Mouse (Mus musculus) megakaryocyte, embryonic 14.5 days (primary cell): ENCODE measurements around the gene Armc2. TPM values are rescaled to one million over a fixed set of nuclear protein-coding genes. Genes with fewer than 3 reads are reported as not detected.

Experiments used
- H3K27me3 ChIP-seq: replicated peaks from 2 replicates; pipeline ENCODE3; 2012; ENCODE audit warnings: inconsistent platforms
- H3K36me3 ChIP-seq: replicated peaks from 2 replicates; pipeline ENCODE3; 2012; ENCODE audit warnings: low read length, inconsistent platforms, mixed read lengths
- H3K4me1 ChIP-seq: 2 replicates; pipeline ENCODE4 v1.6.1; 2012; ENCODE audit warnings: inconsistent platforms
- H3K4me3 ChIP-seq: replicated peaks from 2 replicates; pipeline ENCODE3; 2012; ENCODE audit warnings: moderate library complexity, mild to moderate bottlenecking, inconsistent platforms
- H3K9me3 ChIP-seq: 2 replicates; pipeline ENCODE4 v1.6.1; 2012; ENCODE audit warnings: inconsistent platforms
- FLI1 ChIP-seq: IDR thresholded peaks from 2 replicates; pipeline ENCODE4 v1.6.1; 2012; ENCODE audit warnings: low read length, inconsistent platforms, mixed read lengths
- GATA1 ChIP-seq: IDR thresholded peaks from 3 replicates; pipeline ENCODE4 v1.6.1; 2012; ENCODE audit warnings: mixed read lengths, low read length, inconsistent platforms, borderline replicate concordance
- polyA plus RNA-seq: library from polyadenylated mRNA; stranded (reverse); fragments of >175 nt; gene quantifications from 2 replicates; pipeline ENCODE4 v1.2.3, GENCODE M21; 2012; ENCODE audit warnings: low replicate concordance; ENCODE audit not compliant: insufficient read depth

Gene Armc2
- 0.22 and 0.34 TPM in 2 replicates for polyA plus RNA-seq

GRCm38 (mm10) chr10:42018016-42018949, at the start of gene Armc2:
Armc2 (minus strand) TSS chr10:42018442.
- peaks cover 17% of the 10 kb centered on the region for H3K27me3 ChIP-seq
- no peaks in the 10 kb centered on the region for H3K36me3 ChIP-seq
- no peak for TF ChIP-seq GATA1
- no peak for TF ChIP-seq FLI1
- H3K4me1 ChIP-seq, result peaks cover 16% of the 10 kb centered on the region
- peak within 1 kb of the TSS; percentile 93 for H3K4me3 ChIP-seq
- H3K9me3 ChIP-seq, result no peaks in the 10 kb centered on the region

- Histone ChIP-seq H3K9me3 (peaks cover 7% of the 10 kb centered on the region; the same call in 1 of the 2 replicates), H3K36me3 (peaks cover 20% of the 10 kb centered on the region), H3K4me3 (no peak overlapping the region), H3K27me3 (no peaks in the 10 kb centered on the region), H3K4me1 (peaks cover 62% of the 10 kb centered on the region)
- TF ChIP-seq GATA1 (no peak), FLI1 (no peak)
These were observed 46.2 kb upstream of the Armc2 start for GRCm38 (mm10) chr10:42064446-42064845.

- Histone ChIP-seq H3K9me3 (peaks cover 8% of the 10 kb centered on the region; the same call in 1 of the 2 replicates), H3K4me3 (peak overlapping the region; percentile 80), H3K36me3 (peaks cover 18% of the 10 kb centered on the region), H3K27me3 (no peaks in the 10 kb centered on the region), H3K4me1 (peaks cover 69% of the 10 kb centered on the region)
- no peak for TF ChIP-seq FLI1
- TF ChIP-seq GATA1, result no peak
These were observed 41.3 kb upstream of the Armc2 start for GRCm38 (mm10) chr10:42059522-42059921.

- Histone ChIP-seq H3K9me3 (peaks cover 8% of the 10 kb centered on the region; the same call in 1 of the 2 replicates), H3K4me1 (peaks cover 63% of the 10 kb centered on the region), H3K27me3 (no peaks in the 10 kb centered on the region), H3K36me3 (peaks cover 18% of the 10 kb centered on the region), H3K4me3 (peak overlapping the region; percentile 85)
- TF ChIP-seq GATA1, result no peak
- no peak for TF ChIP-seq FLI1
These were observed 39.5 kb upstream of the Armc2 start for GRCm38 (mm10) chr10:42057746-42058145.

GRCm38 (mm10) chr10:42057231-42057601, 39.0 kb upstream of the Armc2 start:
- Histone ChIP-seq H3K9me3 (peaks cover 8% of the 10 kb centered on the region; the same call in 1 of the 2 replicates), H3K4me3 (peak overlapping the region; percentile 85), H3K36me3 (peaks cover 18% of the 10 kb centered on the region), H3K4me1 (peaks cover 64% of the 10 kb centered on the region), H3K27me3 (no peaks in the 10 kb centered on the region)
- TF ChIP-seq FLI1 (peak; percentile 54; the same call in 1 of the 2 replicates), GATA1 (peak; percentile 94)

GRCm38 (mm10) chr10:42056486-42057230, 38.4 kb upstream of the Armc2 start:
- Histone ChIP-seq H3K4me1 (peaks cover 68% of the 10 kb centered on the region), H3K36me3 (peaks cover 17% of the 10 kb centered on the region), H3K27me3 (no peaks in the 10 kb centered on the region), H3K9me3 (peaks cover 8% of the 10 kb centered on the region; the same call in 1 of the 2 replicates), H3K4me3 (peak overlapping the region; percentile 85)
- no peak for TF ChIP-seq GATA1
- no peak for TF ChIP-seq FLI1

GRCm38 (mm10) chr10:42055224-42056165, 37.3 kb upstream of the Armc2 start:
- Histone ChIP-seq H3K4me3 (peak overlapping the region; percentile 70), H3K27me3 (no peaks in the 10 kb centered on the region), H3K9me3 (peaks cover 8% of the 10 kb centered on the region; the same call in 1 of the 2 replicates), H3K36me3 (peaks cover 10% of the 10 kb centered on the region), H3K4me1 (peaks cover 72% of the 10 kb centered on the region)
- TF ChIP-seq FLI1, result no peak
- TF ChIP-seq GATA1, result no peak

- H3K9me3 ChIP-seq, result no peaks in the 10 kb centered on the region
- H3K4me1 ChIP-seq, result peaks cover 47% of the 10 kb centered on the region
- no peaks in the 10 kb centered on the region for H3K36me3 ChIP-seq
- H3K4me3 ChIP-seq, result no peak overlapping the region
- no peak for TF ChIP-seq GATA1
- TF ChIP-seq FLI1, result no peak
- H3K27me3 ChIP-seq, result no peaks in the 10 kb centered on the region
These were observed 32.8 kb upstream of the Armc2 start for GRCm38 (mm10) chr10:42051069-42051468.

GRCm38 (mm10) chr10:42048648-42049047, 30.4 kb upstream of the Armc2 start:
- Histone ChIP-seq H3K9me3 (no peaks in the 10 kb centered on the region; the same call in 1 of the 2 replicates), H3K27me3 (peaks cover 2% of the 10 kb centered on the region), H3K4me3 (no peak overlapping the region), H3K4me1 (peaks cover 38% of the 10 kb centered on the region), H3K36me3 (no peaks in the 10 kb centered on the region)
- TF ChIP-seq GATA1 (no peak), FLI1 (no peak)
